Mouse (Mus musculus) cerebellum, postnatal 25 days (tissue): ENCODE data around the gene Adgrg3.

Source experiments
- DNase-seq, 2 experiments: peaks; one replicate each; pipeline ENCODE4 v3.0.0; 2021; ENCODE audit warnings: mixed read lengths in 2 of 2

Gene Adgrg3

DNA sequence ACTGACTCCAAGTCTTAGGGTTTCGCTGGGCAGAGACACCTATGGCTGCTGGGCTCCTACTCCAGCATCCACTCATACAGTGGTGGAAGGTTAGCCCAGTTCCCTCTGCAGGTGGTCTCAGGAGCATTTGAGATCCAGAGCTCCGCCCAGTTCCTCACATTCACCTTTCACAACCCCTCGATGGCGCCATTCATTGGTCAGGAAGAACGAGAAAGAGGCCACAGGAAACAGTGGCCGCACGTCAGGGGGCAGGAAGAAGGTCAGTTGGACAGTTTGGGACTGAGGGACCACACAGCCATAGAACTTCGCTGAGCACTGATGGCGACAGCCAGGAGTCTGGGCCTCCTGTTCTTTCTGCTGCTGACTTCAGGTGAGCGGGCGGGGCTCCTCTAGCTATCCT is at the start of gene Adgrg3:
TSS of gene Adgrg3 (plus strand) at position 242 of the 400 bp plus-strand sequence.
- DNase-seq, result no peak

GRCm38 (mm10) chr8:94973270-94973669 is 44.2 kb upstream of the Adgrg3 start:
- no peak for DNase-seq

DNA sequence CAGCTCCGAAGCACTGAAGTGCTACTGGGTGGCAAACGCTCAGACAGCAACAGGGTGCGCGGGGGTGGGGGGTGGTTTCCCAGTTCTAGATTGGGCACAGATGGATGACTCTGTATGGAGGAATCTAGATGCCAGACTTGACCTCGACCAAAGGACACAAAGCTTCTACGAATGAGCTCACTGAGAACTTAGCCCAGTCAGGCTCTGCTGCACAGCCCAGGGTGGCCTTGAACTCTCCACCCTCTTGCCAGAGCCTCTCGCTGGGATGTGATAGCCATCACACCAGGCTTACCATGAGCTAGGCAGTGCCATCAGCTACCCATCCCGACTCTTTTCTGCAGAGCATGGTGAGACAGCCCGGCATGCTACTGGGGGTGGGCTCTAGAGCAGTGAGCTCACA is 43.7 kb upstream of the Adgrg3 start:
- no peak for DNase-seq

- DNase-seq, result no peak
Observed at GRCm38 (mm10) chr8:94974467-94975165, 42.9 kb upstream of the Adgrg3 start, which contains the start of gene Adgrg1. Gene Adgrg1, plus strand, starts transcription at chr8:94974751.

GRCm38 (mm10) chr8:94976651-94977417 is 40.7 kb upstream of the Adgrg3 start:
- no peak for DNase-seq

- DNase-seq, result no peak
Observed at GRCm38 (mm10) chr8:94978131-94978530, 39.4 kb upstream of the Adgrg3 start.

DNA sequence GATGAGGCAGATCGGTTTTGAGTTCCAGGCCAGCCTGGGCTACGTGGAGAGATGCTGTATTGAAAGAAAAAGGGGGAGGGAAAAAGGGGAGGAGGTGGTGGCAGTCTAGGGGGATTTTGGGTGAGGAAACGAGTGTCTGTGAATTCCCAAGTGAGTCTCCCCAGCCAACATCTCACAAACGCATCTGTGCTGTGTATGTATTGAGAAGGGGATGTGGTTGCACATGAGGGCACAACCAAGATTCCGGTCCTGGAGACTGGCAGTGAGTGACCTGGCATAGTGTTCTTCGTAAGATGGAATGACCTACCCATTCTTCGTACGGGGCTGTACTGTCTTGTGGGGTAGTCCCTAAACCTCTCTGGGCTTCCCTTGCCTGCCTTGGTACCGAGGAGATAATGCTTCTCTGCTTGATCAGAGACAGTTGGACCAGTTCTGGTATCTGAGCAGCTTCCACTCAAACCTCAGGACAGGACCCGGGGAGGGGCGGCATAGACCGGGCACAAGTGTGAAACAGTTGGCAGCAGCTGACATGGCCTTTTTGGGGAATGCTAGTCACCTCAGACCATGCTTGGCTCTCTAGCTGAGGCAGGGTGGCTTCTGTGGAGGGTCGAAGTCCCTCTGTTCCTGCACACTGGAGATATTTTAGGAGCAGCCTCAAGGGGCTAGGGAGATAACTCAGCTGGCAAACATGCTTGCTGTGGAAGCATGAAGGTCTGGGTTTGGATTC is 38.7 kb upstream of the Adgrg3 start:
- DNase-seq, result no peak

GRCm38 (mm10) chr8:94980176-94980575 is 37.3 kb upstream of the Adgrg3 start:
- no peak for DNase-seq

DNA sequence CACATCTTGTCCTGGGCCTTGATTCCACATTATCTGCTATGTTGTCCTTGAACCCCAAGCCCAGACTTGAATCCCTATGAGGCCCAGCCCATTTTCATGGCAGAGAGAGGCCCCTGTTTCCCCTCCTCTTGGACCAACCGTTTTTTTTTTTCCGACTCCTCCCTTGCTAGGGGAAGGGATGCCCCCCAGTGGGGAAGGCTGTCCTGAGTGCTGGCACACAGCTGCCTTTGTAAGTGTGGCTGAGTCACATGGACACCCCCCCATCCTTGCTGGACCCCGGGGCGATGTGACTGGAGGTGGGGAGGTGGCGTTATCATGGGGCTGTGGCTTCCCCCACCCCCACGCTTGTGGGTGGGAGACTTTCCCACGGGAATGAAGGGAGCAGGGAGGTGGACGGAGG is 36.5 kb upstream of the Adgrg3 start:
- peak in 1 of 2 experiments; percentile 10 for DNase-seq

- peak in 1 of 2 experiments; percentile 62 for DNase-seq
Observed at GRCm38 (mm10) chr8:94981848-94982247, 35.6 kb upstream of the Adgrg3 start.

GRCm38 (mm10) chr8:94983146-94983545 is 34.3 kb upstream of the Adgrg3 start:
- no peak for DNase-seq

- peak in 1 of 2 experiments; percentile 41 for DNase-seq
Observed at GRCm38 (mm10) chr8:94983881-94984516, 33.5 kb upstream of the Adgrg3 start.

GRCm38 (mm10) chr8:94985023-94985422 is 32.5 kb upstream of the Adgrg3 start:
- no peak for DNase-seq

DNA sequence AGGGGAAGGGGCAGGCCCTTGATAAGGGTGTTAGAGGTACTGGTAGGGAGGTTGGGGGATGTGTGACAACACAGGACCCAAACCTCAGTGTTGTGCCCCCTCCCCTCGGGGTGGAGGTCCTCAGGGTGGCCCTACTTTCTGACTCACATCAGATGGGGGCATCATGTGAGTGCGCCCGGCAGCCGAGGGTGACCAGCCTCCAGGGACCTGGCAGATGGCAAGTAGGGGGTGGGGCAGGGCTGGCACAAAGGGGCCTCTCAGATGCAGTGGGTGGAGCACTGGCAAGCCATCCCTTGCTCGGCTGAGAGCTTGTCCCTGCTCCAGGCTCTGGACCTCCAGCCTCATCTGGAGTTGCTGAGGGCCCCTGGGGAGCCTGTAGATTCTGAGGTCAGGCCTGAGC is 30.8 kb upstream of the Adgrg3 start:
- DNase-seq, result peak; percentile 55 to 72

GRCm38 (mm10) chr8:94987553-94987952 is 29.9 kb upstream of the Adgrg3 start:
- no peak for DNase-seq

- no peak for DNase-seq
Observed at GRCm38 (mm10) chr8:94988619-94989018, 28.9 kb upstream of the Adgrg3 start.

DNA sequence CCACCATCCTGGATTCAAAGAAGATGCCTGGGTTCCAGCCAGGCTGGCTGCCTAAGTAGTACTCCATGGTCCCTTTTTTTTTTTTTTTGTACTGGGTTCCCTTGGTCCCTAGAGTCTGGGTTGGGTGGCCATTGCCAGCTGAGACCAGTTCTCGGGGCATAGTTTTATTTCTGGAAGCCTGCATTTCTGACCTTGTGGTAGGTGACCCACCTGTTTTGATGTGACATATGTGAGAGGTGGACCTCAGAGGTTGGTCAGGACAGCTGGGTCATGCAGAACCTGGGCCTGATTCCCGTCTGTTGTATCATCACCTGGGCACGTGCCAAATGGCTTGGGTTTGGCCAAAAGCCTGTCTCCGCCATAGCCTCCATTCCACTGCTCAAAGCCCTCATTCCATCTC is 27.8 kb upstream of the Adgrg3 start:
- peak; percentile 70 to 84 for DNase-seq

GRCm38 (mm10) chr8:94990598-94991453 is 26.7 kb upstream of the Adgrg3 start:
- DNase-seq, result no peak

DNA sequence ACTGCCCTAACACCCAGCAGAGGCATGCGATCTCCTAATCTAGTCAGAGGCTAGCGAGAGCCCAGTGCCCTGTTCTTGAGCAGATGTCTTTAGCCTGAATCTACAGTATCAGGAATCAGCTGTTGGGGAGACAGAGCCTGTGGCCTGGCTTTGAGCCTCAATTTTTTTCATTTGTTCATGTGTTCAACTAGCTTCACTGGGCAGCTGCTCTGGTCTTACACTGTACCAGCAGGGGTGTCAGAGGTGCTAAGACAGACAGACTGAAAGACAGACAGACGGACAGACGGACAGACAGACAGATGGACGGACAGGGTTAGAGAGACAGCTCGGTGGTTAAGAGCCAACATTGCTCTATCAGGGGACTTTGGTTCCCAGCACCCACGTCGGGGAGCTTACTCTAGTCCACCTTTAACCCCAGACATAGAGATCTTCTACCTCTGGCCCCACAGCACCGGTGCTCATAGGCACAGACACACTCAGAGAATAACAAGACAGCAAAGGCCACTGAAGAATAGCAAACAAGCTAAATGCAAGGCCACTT is 26.0 kb upstream of the Adgrg3 start:
- DNase-seq, result no peak

GRCm38 (mm10) chr8:94992010-94992409 is 25.5 kb upstream of the Adgrg3 start:
- DNase-seq, result no peak

DNA sequence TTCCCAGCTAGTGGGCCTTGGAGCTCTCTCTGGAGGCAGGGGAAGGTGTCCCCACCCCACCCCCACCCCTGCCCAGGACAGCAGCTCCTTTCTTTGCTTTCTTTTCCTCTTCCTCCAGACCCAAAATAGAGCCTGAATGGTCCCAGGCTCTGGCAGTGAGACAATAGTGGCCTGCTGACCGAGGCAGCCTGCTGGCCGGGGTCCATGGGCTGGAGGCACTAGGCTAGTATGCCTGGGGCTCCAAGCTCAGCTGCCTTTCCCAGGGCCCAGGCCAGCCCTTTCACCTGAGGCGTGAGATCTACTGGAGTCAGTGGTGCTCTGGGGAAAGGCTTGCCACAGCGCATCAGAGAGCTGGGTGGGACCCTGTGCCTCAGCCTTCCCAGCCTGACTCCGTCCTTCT is 25.0 kb upstream of the Adgrg3 start:
- DNase-seq, result peak; percentile 63 to 82
